Mouse (Mus musculus): Measurements from ENCODE around the gene Tst. TPM values are rescaled to one million over a fixed set of nuclear protein-coding genes. Genes with fewer than 3 reads are reported as not detected.

Gene Tst
- total and polyA plus RNA-seq, 3 experiments = 0.93 to 4.3 (median 1.8) TPM

DNA sequence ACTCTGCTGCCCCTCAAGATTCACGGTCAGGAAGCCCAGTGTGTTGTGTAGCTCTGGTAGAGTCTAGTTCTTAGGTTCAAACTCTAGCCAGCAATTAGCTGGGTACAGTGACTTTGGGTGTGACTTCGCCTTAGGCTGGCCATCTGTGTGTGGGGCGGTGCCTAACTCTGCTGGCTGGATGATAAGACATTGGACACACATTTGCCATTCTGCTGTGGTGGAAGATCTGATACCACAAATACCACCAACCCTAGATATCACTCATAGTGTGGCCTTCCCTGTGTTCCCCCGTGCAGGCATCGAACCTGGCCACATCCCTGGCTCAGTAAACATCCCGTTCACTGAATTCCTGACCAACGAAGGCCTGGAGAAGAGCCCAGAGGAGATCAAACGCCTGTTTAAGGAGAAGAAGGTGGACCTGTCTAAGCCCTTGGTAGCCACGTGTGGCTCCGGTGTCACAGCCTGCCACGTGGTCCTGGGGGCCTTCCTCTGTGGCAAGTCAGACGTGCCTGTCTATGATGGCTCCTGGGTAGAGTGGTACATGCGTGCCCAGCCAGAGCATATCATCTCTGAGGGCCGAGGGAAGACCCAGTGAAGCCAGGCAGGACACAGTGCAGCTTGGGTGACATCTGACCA is 7.5 kb upstream of the Tst start:
- TF ChIP-seq GATA2 (IDR thresholded peaks at IDR 0.05; ENCODE audit: borderline replicate concordance, low read depth, low read length) (no peak), TAL1 (conservative IDR thresholded peaks at IDR 0.05; ENCODE audit: low read depth, low read length) (peak; percentile 96), GATA1 (IDR thresholded peaks at IDR 0.05; ENCODE audit: borderline replicate concordance, low read length) (no peak)
- peak; percentile 79 for DNase-seq (ENCODE audit: low spot score)
- Histone ChIP-seq H3K27me3 (ENCODE audit: insufficient read depth, low read length) (peaks cover 5% of the 10 kb centered on the region), H3K36me3 (replicated peaks) (peaks cover 47% of the 10 kb centered on the region), H3K4me3 (ENCODE audit: low read depth, low read length) (peak overlapping the region; percentile 60; the same call in 1 of the 2 replicates), H3K4me1 (ENCODE audit: insufficient read depth, low read depth, low read length) (peaks cover 56% of the 10 kb centered on the region), H3K9me3 (replicated peaks) (peaks cover 5% of the 10 kb centered on the region)
- ATAC-seq (ENCODE audit: extremely low read depth, insufficient number of reproducible peaks, low FRiP score, poor library complexity, severe bottlenecking) = peak; percentile 88

DNA sequence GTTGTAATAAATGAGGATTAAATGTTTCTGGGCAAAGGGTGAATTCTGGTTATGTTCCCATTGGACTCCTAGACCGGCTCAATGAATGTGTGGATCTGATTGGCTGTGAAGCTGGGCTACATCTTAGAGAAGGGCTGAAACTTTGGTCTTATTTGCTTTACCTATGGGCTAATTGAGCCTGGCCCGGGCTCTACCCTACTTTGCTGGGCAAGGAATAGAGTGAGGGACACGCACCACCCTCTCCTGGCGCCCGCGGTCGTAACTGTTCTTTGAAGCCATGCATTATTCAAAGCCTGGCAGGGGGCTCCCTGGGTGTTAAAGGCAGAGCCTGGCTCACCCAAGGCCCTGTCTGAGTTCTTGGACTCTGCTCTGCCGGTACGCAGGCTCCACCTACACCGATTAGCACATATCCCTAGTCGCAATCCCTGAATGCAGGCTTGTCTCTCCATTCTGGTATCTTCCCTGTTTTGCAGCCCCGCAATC is 3.9 kb upstream of the Tst start:
- Histone ChIP-seq H3K36me3 (replicated peaks) (peaks cover 45% of the 10 kb centered on the region), H3K4me3 (ENCODE audit: low read depth, low read length) (no peak overlapping the region), H3K4me1 (ENCODE audit: insufficient read depth, low read depth, low read length) (peaks cover 70% of the 10 kb centered on the region), H3K9me3 (replicated peaks) (peaks cover 5% of the 10 kb centered on the region), H3K27me3 (ENCODE audit: insufficient read depth, low read length) (peaks cover 17% of the 10 kb centered on the region)
- no peak for ATAC-seq (ENCODE audit: extremely low read depth, insufficient number of reproducible peaks, low FRiP score, poor library complexity, severe bottlenecking)
- TF ChIP-seq POLR2AphosphoS5 (IDR thresholded peaks at IDR 0.05; ENCODE audit: insufficient replicate concordance, low read depth, low read length) (no peak), GATA1 (IDR thresholded peaks at IDR 0.05; ENCODE audit: borderline replicate concordance, low read length) (no peak), CTCF (IDR thresholded peaks at IDR 0.05; ENCODE audit: low read depth, low read length) (no peak)
- DNase-seq (ENCODE audit: low spot score) = no peak

- peaks cover 40% of the 10 kb centered on the region for H3K27me3 ChIP-seq (ENCODE audit: insufficient read depth, low read length)
- ATAC-seq (ENCODE audit: extremely low read depth, insufficient number of reproducible peaks, low FRiP score, poor library complexity, severe bottlenecking) (peak; percentile 90), DNase-seq (ENCODE audit: low spot score) (peak; percentile 93)
- H3K4me1 ChIP-seq (ENCODE audit: insufficient read depth, low read depth, low read length) = peaks cover 39% of the 10 kb centered on the region
- H3K4me3 ChIP-seq (ENCODE audit: low read depth, low read length) = peak within 1 kb of the TSS; percentile 72
- TF ChIP-seq POLR2AphosphoS5 (IDR thresholded peaks at IDR 0.05; ENCODE audit: insufficient replicate concordance, low read depth, low read length) = no peak
- no peak for TF ChIP-seq TAL1 (conservative IDR thresholded peaks at IDR 0.05; ENCODE audit: low read depth, low read length)
- no peak for TF ChIP-seq CTCF (IDR thresholded peaks at IDR 0.05; ENCODE audit: low read depth, low read length)
- TF ChIP-seq GATA1 (IDR thresholded peaks at IDR 0.05; ENCODE audit: borderline replicate concordance, low read length) = no peak
- TF ChIP-seq GATA2 (IDR thresholded peaks at IDR 0.05; ENCODE audit: borderline replicate concordance, low read depth, low read length) = no peak
- H3K36me3 ChIP-seq (replicated peaks) = peaks cover 25% of the 10 kb centered on the region
- peaks cover 5% of the 10 kb centered on the region for H3K9me3 ChIP-seq (replicated peaks)
Observed at GRCm38 (mm10) chr15:78406293-78406934, 707 bp upstream of the Tst start, which contains the start of gene Mpst. Mpst (plus strand) TSS chr15:78406416.

- ATAC-seq (ENCODE audit: extremely low read depth, insufficient number of reproducible peaks, low FRiP score, poor library complexity, severe bottlenecking) = no peak
Observed at GRCm38 (mm10) chr15:78405098-78405497, 609 bp downstream of the Tst start.

GRCm38 (mm10) chr15:78403896-78404295 is 1.8 kb downstream of the Tst start:
- no peak overlapping the region for H3K4me3 ChIP-seq (ENCODE audit: low read depth, low read length)
- H3K36me3 ChIP-seq (replicated peaks) = peaks cover 7% of the 10 kb centered on the region
- no peak for DNase-seq (ENCODE audit: low spot score)

More at GRCm38 (mm10) chr15:78405098-78405497, 609 bp downstream of the Tst start:
- DNase-seq (ENCODE audit: low spot score) = no peak
- Histone ChIP-seq H3K4me3 (ENCODE audit: low read depth, low read length) (peak overlapping the region; percentile 72; the same call in 1 of the 2 replicates), H3K27me3 (ENCODE audit: insufficient read depth, low read length) (peaks cover 46% of the 10 kb centered on the region), H3K4me1 (ENCODE audit: insufficient read depth, low read depth, low read length) (peaks cover 37% of the 10 kb centered on the region), H3K36me3 (replicated peaks) (peaks cover 12% of the 10 kb centered on the region), H3K9me3 (replicated peaks) (peaks cover 2% of the 10 kb centered on the region)
- TF ChIP-seq CTCF (IDR thresholded peaks at IDR 0.05; ENCODE audit: low read depth, low read length) = no peak
- TF ChIP-seq POLR2AphosphoS5 (IDR thresholded peaks at IDR 0.05; ENCODE audit: insufficient replicate concordance, low read depth, low read length) = no peak
- no peak for TF ChIP-seq GATA2 (IDR thresholded peaks at IDR 0.05; ENCODE audit: borderline replicate concordance, low read depth, low read length)
- no peak for TF ChIP-seq GATA1 (IDR thresholded peaks at IDR 0.05; ENCODE audit: borderline replicate concordance, low read length)
- no peak for TF ChIP-seq TAL1 (conservative IDR thresholded peaks at IDR 0.05; ENCODE audit: low read depth, low read length)

GRCm38 (mm10) chr15:78403301-78403741 is 2.4 kb downstream of the Tst start:
- H3K4me3 ChIP-seq (ENCODE audit: low read depth, low read length) = no peak overlapping the region
- no peaks in the 10 kb centered on the region for H3K9me3 ChIP-seq (replicated peaks)
- peaks cover 2% of the 10 kb centered on the region for H3K36me3 ChIP-seq (replicated peaks)
- no peak for DNase-seq (ENCODE audit: low spot score)
- TF ChIP-seq GATA2 (IDR thresholded peaks at IDR 0.05; ENCODE audit: borderline replicate concordance, low read depth, low read length) (no peak), CTCF (IDR thresholded peaks at IDR 0.05; ENCODE audit: low read depth, low read length) (no peak), GATA1 (IDR thresholded peaks at IDR 0.05; ENCODE audit: borderline replicate concordance, low read length) (no peak), POLR2AphosphoS5 (IDR thresholded peaks at IDR 0.05; ENCODE audit: insufficient replicate concordance, low read depth, low read length) (no peak), TAL1 (conservative IDR thresholded peaks at IDR 0.05; ENCODE audit: low read depth, low read length) (no peak)
- no peak for ATAC-seq (ENCODE audit: extremely low read depth, insufficient number of reproducible peaks, low FRiP score, poor library complexity, severe bottlenecking)
- peaks cover 32% of the 10 kb centered on the region for H3K4me1 ChIP-seq (ENCODE audit: insufficient read depth, low read depth, low read length)
- H3K27me3 ChIP-seq (ENCODE audit: insufficient read depth, low read length) = peaks cover 58% of the 10 kb centered on the region

More at GRCm38 (mm10) chr15:78403896-78404295, 1.8 kb downstream of the Tst start:
- Histone ChIP-seq H3K4me1 (ENCODE audit: insufficient read depth, low read depth, low read length) (peaks cover 37% of the 10 kb centered on the region), H3K9me3 (replicated peaks) (no peaks in the 10 kb centered on the region), H3K27me3 (ENCODE audit: insufficient read depth, low read length) (peaks cover 52% of the 10 kb centered on the region)
- no peak for ATAC-seq (ENCODE audit: extremely low read depth, insufficient number of reproducible peaks, low FRiP score, poor library complexity, severe bottlenecking)
- no peak for TF ChIP-seq CTCF (IDR thresholded peaks at IDR 0.05; ENCODE audit: low read depth, low read length)
- no peak for TF ChIP-seq TAL1 (conservative IDR thresholded peaks at IDR 0.05; ENCODE audit: low read depth, low read length)
- no peak for TF ChIP-seq GATA2 (IDR thresholded peaks at IDR 0.05; ENCODE audit: borderline replicate concordance, low read depth, low read length)
- TF ChIP-seq GATA1 (IDR thresholded peaks at IDR 0.05; ENCODE audit: borderline replicate concordance, low read length) = no peak
- no peak for TF ChIP-seq POLR2AphosphoS5 (IDR thresholded peaks at IDR 0.05; ENCODE audit: insufficient replicate concordance, low read depth, low read length)

All from G1E (cell line).